Mouse (Mus musculus) spleen, adult 2 months (tissue): ENCODE results near the gene Ctps.

Experiments used
- CTCF ChIP-seq: fragments of 200-500 bp; IDR thresholded peaks from 2 replicates; pipeline ENCODE4 v1.5.1; 2011; ENCODE audit warnings: mild to moderate bottlenecking, inconsistent platforms; ENCODE audit not compliant: insufficient read depth, insufficient read length, insufficient replicate concordance; ENCODE audit errors: extremely low read depth
- POLR2A ChIP-seq: fragments of 200-500 bp; IDR thresholded peaks from 2 replicates; pipeline ENCODE4 v1.6.1; 2011; ENCODE audit warnings: low read depth, low read length, inconsistent platforms

- no peak for TF ChIP-seq CTCF
- TF ChIP-seq POLR2A: no peak
Measured at GRCm38 (mm10) chr4:120614644-120615043, 44.6 kb upstream of the Ctps start.
